In the genomic region with DNA sequence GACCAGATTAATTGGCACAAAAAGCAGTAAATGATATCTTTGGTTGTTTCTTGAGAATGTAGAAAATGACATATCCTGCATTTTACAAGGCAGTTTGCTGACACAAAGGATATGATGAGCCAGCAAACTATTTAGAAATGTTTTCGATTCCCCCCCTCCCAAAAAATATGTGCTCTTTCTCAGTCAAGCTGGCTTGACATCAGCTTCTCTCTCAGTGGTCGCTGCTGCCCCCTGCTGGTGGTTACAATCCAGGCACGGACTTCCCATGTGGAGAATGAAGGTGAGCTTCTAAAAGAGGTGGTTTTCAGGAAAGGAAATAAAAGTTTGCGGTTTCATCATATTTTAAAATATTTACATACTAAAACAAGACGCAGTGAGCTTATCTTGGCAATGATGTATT, we compare ENCODE assay signal across 8 mouse cellular contexts.
A peak's percentile ranks its signal among the peaks of the same experiment; 100 is the strongest.
DNase-seq lines count a peak whose midpoint lies in the region; ATAC-seq and TF ChIP-seq lines count a peak whose summit lies in the region.

No protein-coding gene starts in this region.

- H3K9ac ChIP-seq in forebrain, embryonic 12.5 days: no peak overlapping the region
- no peak overlapping the region for H3K9ac ChIP-seq in hindbrain, embryonic 14.5 days

- intact Hi-C loops in left cerebral cortex, postnatal 36 days (cut with DNase I): loop anchor here (1.0 to 2.0 kb wide), 2 partner anchors 69 to 170 kb away; a partner anchor contains a TSS

- H3K4me1 ChIP-seq in forebrain, embryonic 10.5 days: no peaks in the 10 kb centered on the region
- H3K4me1 ChIP-seq in forebrain, embryonic 12.5 days: no peaks in the 10 kb centered on the region
- H3K4me1 ChIP-seq in embryonic facial prominence, embryonic 10.5 days: no peaks in the 10 kb centered on the region
- H3K4me1 ChIP-seq in hindbrain, embryonic 14.5 days (replicated peaks; ENCODE audit: control insufficient read depth, insufficient read depth, low read length): no peaks in the 10 kb centered on the region
- H3K4me1 ChIP-seq in olfactory bulb, adult 2 months (ENCODE audit: control insufficient read depth, insufficient read depth, low read length): no peaks in the 10 kb centered on the region
- no peaks in the 10 kb centered on the region for H3K4me1 ChIP-seq in thymus, adult 2 months (replicated peaks; ENCODE audit: control insufficient read depth, insufficient read depth, low read length)

- no peaks in the 10 kb centered on the region for H3K27me3 ChIP-seq in forebrain, embryonic 10.5 days (ENCODE audit: poor library complexity, severe bottlenecking)
- no peaks in the 10 kb centered on the region for H3K27me3 ChIP-seq in forebrain, embryonic 12.5 days
- H3K27me3 ChIP-seq in embryonic facial prominence, embryonic 10.5 days (replicated peaks; ENCODE audit: low read depth, poor library complexity, severe bottlenecking): no peaks in the 10 kb centered on the region
- H3K27me3 ChIP-seq in hindbrain, embryonic 14.5 days (ENCODE audit: control insufficient read depth, insufficient read depth, low read length): no peaks in the 10 kb centered on the region
- H3K27me3 ChIP-seq in thymus, adult 2 months (ENCODE audit: control insufficient read depth, insufficient read depth, low read length): no peaks in the 10 kb centered on the region

- H3K9me3 ChIP-seq in forebrain, embryonic 10.5 days: no peaks in the 10 kb centered on the region
- H3K9me3 ChIP-seq in forebrain, embryonic 12.5 days: no peaks in the 10 kb centered on the region
- H3K9me3 ChIP-seq in embryonic facial prominence, embryonic 10.5 days: no peaks in the 10 kb centered on the region
- no peaks in the 10 kb centered on the region for H3K9me3 ChIP-seq in hindbrain, embryonic 14.5 days (ENCODE audit: control insufficient read depth, low read length)

- peak; percentile 71 for DNase-seq in forebrain, embryonic 10.5 days (ENCODE audit: extremely low spot score, low spot score)
- peak; percentile 79 to 83 for DNase-seq in adrenal gland, postnatal 36 days
- DNase-seq in embryonic facial prominence, embryonic 10.5 days (ENCODE audit: low spot score): peak; percentile 77
- DNase-seq in hindbrain, embryonic 14.5 days (ENCODE audit: low spot score): peak; percentile 78
- DNase-seq in left cerebral cortex, postnatal 36 days (ENCODE audit: low spot score in 2 of 2): peak; percentile 55 to 78
- DNase-seq in thymus, adult 2 months: peak; percentile 57

- no peak for ATAC-seq in forebrain, embryonic 12.5 days (ENCODE audit: low FRiP score)
- ATAC-seq in hindbrain, embryonic 14.5 days (ENCODE audit: low FRiP score): peak; percentile 53; the same call in 1 of the 2 replicates

- H3K4me2 ChIP-seq in forebrain, embryonic 12.5 days: no peak overlapping the region
- H3K4me2 ChIP-seq in hindbrain, embryonic 14.5 days (replicated peaks): no peak overlapping the region

- no peak overlapping the region for H3K27ac ChIP-seq in forebrain, embryonic 10.5 days
- no peak overlapping the region for H3K27ac ChIP-seq in forebrain, embryonic 12.5 days
- no peak overlapping the region for H3K27ac ChIP-seq in embryonic facial prominence, embryonic 10.5 days (replicated peaks)
- H3K27ac ChIP-seq in hindbrain, embryonic 14.5 days: no peak overlapping the region
- no peak overlapping the region for H3K27ac ChIP-seq in olfactory bulb, adult 2 months (ENCODE audit: insufficient read depth, low read depth, low read length)
- H3K27ac ChIP-seq in thymus, adult 2 months (ENCODE audit: control insufficient read depth, insufficient read depth, low read length): no peak overlapping the region

- H3K36me3 ChIP-seq in forebrain, embryonic 10.5 days (replicated peaks): no peaks in the 10 kb centered on the region
- H3K36me3 ChIP-seq in forebrain, embryonic 12.5 days (replicated peaks): no peaks in the 10 kb centered on the region
- no peaks in the 10 kb centered on the region for H3K36me3 ChIP-seq in embryonic facial prominence, embryonic 10.5 days (replicated peaks)
- no peaks in the 10 kb centered on the region for H3K36me3 ChIP-seq in hindbrain, embryonic 14.5 days (replicated peaks; ENCODE audit: control insufficient read depth, insufficient read depth)
- H3K36me3 ChIP-seq in thymus, adult 2 months (ENCODE audit: control insufficient read depth, insufficient read depth, low read length): no peaks in the 10 kb centered on the region

- 29% methylated on average over 5 of the region's 5 CpGs for whole genome bisulfite sequencing in forebrain, embryonic 10.5 days
- WGBS in forebrain, embryonic 12.5 days: 29% methylated on average over 5 of the region's 5 CpGs
- 26% methylated on average over 5 of the region's 5 CpGs for WGBS in embryonic facial prominence, embryonic 10.5 days
- 26% methylated on average over 5 of the region's 5 CpGs for WGBS in hindbrain, embryonic 14.5 days
- 16% methylated on average over 5 of the region's 5 CpGs for WGBS in olfactory bulb, adult 2 months
- WGBS in thymus, adult 2 months: 14% methylated on average over 5 of the region's 5 CpGs

- peak; percentile 62 for TF ChIP-seq CTCF in olfactory bulb, adult 2 months (IDR thresholded peaks at IDR 0.05; ENCODE audit: insufficient read depth, low read depth, low read length)
- TF ChIP-seq CTCF in thymus, adult 2 months (IDR thresholded peaks at IDR 0.05; ENCODE audit: borderline replicate concordance, control insufficient read depth, extremely low read depth, insufficient read depth, low read length, poor library complexity): peak; percentile 19; the same call in 1 of the 2 replicates

- H3K4me3 ChIP-seq in forebrain, embryonic 10.5 days: no peak overlapping the region
- H3K4me3 ChIP-seq in forebrain, embryonic 12.5 days (replicated peaks): no peak overlapping the region
- H3K4me3 ChIP-seq in embryonic facial prominence, embryonic 10.5 days: no peak overlapping the region
- H3K4me3 ChIP-seq in hindbrain, embryonic 14.5 days (replicated peaks; ENCODE audit: low read length): no peak overlapping the region
- no peak overlapping the region for H3K4me3 ChIP-seq in olfactory bulb, adult 2 months (ENCODE audit: insufficient read depth, low read depth, low read length)
- H3K4me3 ChIP-seq in thymus, adult 2 months (ENCODE audit: control insufficient read depth, insufficient read depth, low read length): no peak overlapping the region

- TF ChIP-seq POLR2A in olfactory bulb, adult 2 months (IDR thresholded peaks at IDR 0.05; ENCODE audit: insufficient read depth, low read depth, low read length): no peak
- TF ChIP-seq POLR2A in thymus, adult 2 months (IDR thresholded peaks at IDR 0.05; ENCODE audit: control insufficient read depth, extremely low read depth, insufficient read depth, low read length, poor library complexity): no peak
